Mouse (Mus musculus) lung, postnatal 0 days (tissue): ENCODE measurements around the gene Klhdc7a.

ENCODE experiments used
- CTCF ChIP-seq: IDR thresholded peaks from 2 replicates; pipeline ENCODE4 v1.5.1; 2016; ENCODE audit warnings: antibody characterized with exemption, mild to moderate bottlenecking
- EP300 ChIP-seq: IDR thresholded peaks from 2 replicates; pipeline ENCODE4 v1.6.1; 2016; ENCODE audit warnings: antibody characterized with exemption, mild to moderate bottlenecking, control low read depth

- TF ChIP-seq EP300 (no peak), CTCF (no peak)
These were observed 8.6 kb downstream of the Klhdc7a start for GRCm38 (mm10) chr4:139959188-139959587.
